Mouse (Mus musculus) embryonic facial prominence, embryonic 10.5 days (tissue): ENCODE measurements around the gene Phactr2. TPM values are rescaled to one million over a fixed set of nuclear protein-coding genes. Genes with fewer than 3 reads are reported as not detected.
A peak's percentile ranks its signal among the peaks of the same experiment; 100 is the strongest.

Experiments
- DNase-seq: peaks from one replicate; pipeline ENCODE4 v3.0.0-alpha.2; 2017; ENCODE audit warnings: low spot score
- H3K27ac ChIP-seq: fragments of 300-500 bp; sonication (generic); replicated peaks from 2 replicates; pipeline ENCODE4 v1.5.1; 2016; ENCODE audit warnings: mild to moderate bottlenecking
- H3K27me3 ChIP-seq: fragments of 300-500 bp; sonication (generic); replicated peaks from 2 replicates; pipeline ENCODE4 v1.6.1; 2016; ENCODE audit warnings: low read depth, mild to moderate bottlenecking; ENCODE audit not compliant: poor library complexity, severe bottlenecking
- H3K36me3 ChIP-seq: fragments of 300-500 bp; sonication (generic); replicated peaks from 2 replicates; pipeline ENCODE4 v1.6.1; 2016; ENCODE audit warnings: mild to moderate bottlenecking, moderate library complexity
- H3K4me1 ChIP-seq: fragments of 300-500 bp; sonication (generic); 2 replicates; pipeline ENCODE4 v1.6.1; 2016
- H3K4me3 ChIP-seq: fragments of 300-500 bp; sonication (generic); 2 replicates; pipeline ENCODE4 v1.5.1; 2016; ENCODE audit warnings: mild to moderate bottlenecking, moderate library complexity
- H3K9me3 ChIP-seq: fragments of 300-500 bp; sonication (generic); 2 replicates; pipeline ENCODE4 v1.6.1; 2016; ENCODE audit warnings: mild to moderate bottlenecking
- WGBS: fragments of 180-500 bp; shearing (Covaris S2); methylation state at CpG from one replicate; pipeline ENCODE4 v1.1.7; 2016; 5-methylcytosine and 5-hydroxymethylcytosine counted together
- polyA plus RNA-seq: library from polyadenylated mRNA; unstranded; fragments of >200 nt; fragmentation: Nextera tagmentation; extraction: Ambion mirVana; gene quantifications from 2 replicates; pipeline ENCODE4 v1.2.1, GENCODE M21; 2016

Phactr2 gene
- polyA plus RNA-seq, 1 experiment from 2014 or later = 18.3 TPM

GRCm38 (mm10) chr10:13335347-13335746 is 138.9 kb downstream of the Phactr2 start:
- 76% methylated on average over 6 of the region's 6 CpGs for WGBS
- Histone ChIP-seq H3K36me3 (no peaks in the 10 kb centered on the region), H3K4me3 (no peak overlapping the region), H3K9me3 (no peaks in the 10 kb centered on the region), H3K27me3 (no peaks in the 10 kb centered on the region), H3K4me1 (peaks cover 11% of the 10 kb centered on the region), H3K27ac (no peak overlapping the region)
- DNase-seq = no peak

- H3K27ac ChIP-seq = no peak overlapping the region
- H3K27me3 ChIP-seq = no peaks in the 10 kb centered on the region
- H3K36me3 ChIP-seq = no peaks in the 10 kb centered on the region
- no peak overlapping the region for H3K4me3 ChIP-seq
- H3K9me3 ChIP-seq = no peaks in the 10 kb centered on the region
- peaks cover 5% of the 10 kb centered on the region; the same call in 1 of the 2 replicates for H3K4me1 ChIP-seq
- DNase-seq = no peak
- WGBS = 86% methylated on average over 2 of the region's 2 CpGs
Measured at GRCm38 (mm10) chr10:13333781-13334180, 140.4 kb downstream of the Phactr2 start.

- Histone ChIP-seq H3K4me1 (peaks cover 5% of the 10 kb centered on the region; the same call in 1 of the 2 replicates), H3K9me3 (no peaks in the 10 kb centered on the region), H3K36me3 (no peaks in the 10 kb centered on the region), H3K27me3 (no peaks in the 10 kb centered on the region), H3K27ac (no peak overlapping the region), H3K4me3 (no peak overlapping the region)
- DNase-seq = no peak
- WGBS = 61% methylated on average over 2 of the region's 2 CpGs
Measured at GRCm38 (mm10) chr10:13332985-13333384, 141.2 kb downstream of the Phactr2 start.

GRCm38 (mm10) chr10:13331405-13332032 is 142.7 kb downstream of the Phactr2 start:
- 88% methylated on average over 4 of the region's 4 CpGs for WGBS

GRCm38 (mm10) chr10:13328602-13329001 is 145.6 kb downstream of the Phactr2 start:
- no peaks in the 10 kb centered on the region for H3K27me3 ChIP-seq

More at GRCm38 (mm10) chr10:13331405-13332032, 142.7 kb downstream of the Phactr2 start:
- no peak for DNase-seq
- Histone ChIP-seq H3K4me3 (no peak overlapping the region), H3K4me1 (peaks cover 5% of the 10 kb centered on the region; the same call in 1 of the 2 replicates), H3K36me3 (no peaks in the 10 kb centered on the region), H3K9me3 (no peaks in the 10 kb centered on the region), H3K27ac (no peak overlapping the region), H3K27me3 (no peaks in the 10 kb centered on the region)

GRCm38 (mm10) chr10:13326149-13326873 is 147.9 kb downstream of the Phactr2 start:
- Histone ChIP-seq H3K4me1 (peaks cover 38% of the 10 kb centered on the region), H3K4me3 (no peak overlapping the region), H3K27ac (no peak overlapping the region), H3K9me3 (no peaks in the 10 kb centered on the region), H3K27me3 (no peaks in the 10 kb centered on the region), H3K36me3 (no peaks in the 10 kb centered on the region)
- DNase-seq = no peak
- WGBS = 81% methylated on average over 14 of the region's 14 CpGs

More at GRCm38 (mm10) chr10:13328602-13329001, 145.6 kb downstream of the Phactr2 start:
- Histone ChIP-seq H3K27ac (no peak overlapping the region), H3K36me3 (no peaks in the 10 kb centered on the region), H3K4me3 (no peak overlapping the region), H3K9me3 (no peaks in the 10 kb centered on the region), H3K4me1 (peaks cover 20% of the 10 kb centered on the region)
- DNase-seq = no peak
- 68% methylated on average over 3 of the region's 3 CpGs for WGBS

- peak; percentile 86 for DNase-seq
- no peaks in the 10 kb centered on the region for H3K36me3 ChIP-seq
- H3K4me1 ChIP-seq = peaks cover 38% of the 10 kb centered on the region
- peak overlapping the region; percentile 94 for H3K27ac ChIP-seq
- peak overlapping the region; percentile 74 for H3K4me3 ChIP-seq
- no peaks in the 10 kb centered on the region for H3K9me3 ChIP-seq
- WGBS = 1% methylated on average over 62 of the region's 62 CpGs
- no peaks in the 10 kb centered on the region for H3K27me3 ChIP-seq
Measured at GRCm38 (mm10) chr10:13323806-13324411, 150.3 kb downstream of the Phactr2 start.

- peak overlapping the region; percentile 74 for H3K4me3 ChIP-seq
- no peaks in the 10 kb centered on the region for H3K9me3 ChIP-seq
- H3K4me1 ChIP-seq = peaks cover 38% of the 10 kb centered on the region
- no peaks in the 10 kb centered on the region for H3K27me3 ChIP-seq
- peak; percentile 44 for DNase-seq
- H3K27ac ChIP-seq = peak overlapping the region; percentile 94
- H3K36me3 ChIP-seq = no peaks in the 10 kb centered on the region
- WGBS = 29% methylated on average over 12 of the region's 12 CpGs
Measured at GRCm38 (mm10) chr10:13323139-13323805, 150.9 kb downstream of the Phactr2 start.

GRCm38 (mm10) chr10:13314999-13315398 is 159.2 kb downstream of the Phactr2 start:
- no peak for DNase-seq
- H3K36me3 ChIP-seq = no peaks in the 10 kb centered on the region
- H3K9me3 ChIP-seq = no peaks in the 10 kb centered on the region
- WGBS = 83% methylated on average over 5 of the region's 5 CpGs
- no peak overlapping the region for H3K4me3 ChIP-seq
- no peaks in the 10 kb centered on the region for H3K27me3 ChIP-seq
- H3K27ac ChIP-seq = no peak overlapping the region; the same call in 1 of the 2 replicates
- H3K4me1 ChIP-seq = peaks cover 31% of the 10 kb centered on the region

GRCm38 (mm10) chr10:13312576-13312975 is 161.6 kb downstream of the Phactr2 start:
- no peak for DNase-seq
- Histone ChIP-seq H3K4me3 (no peak overlapping the region), H3K4me1 (peaks cover 31% of the 10 kb centered on the region), H3K27me3 (no peaks in the 10 kb centered on the region), H3K27ac (no peak overlapping the region), H3K36me3 (no peaks in the 10 kb centered on the region), H3K9me3 (no peaks in the 10 kb centered on the region)
- WGBS = 61% methylated on average over 6 of the region's 6 CpGs

- Histone ChIP-seq H3K27me3 (no peaks in the 10 kb centered on the region), H3K27ac (peak overlapping the region; percentile 59; the same call in 1 of the 2 replicates), H3K4me1 (peaks cover 31% of the 10 kb centered on the region), H3K36me3 (no peaks in the 10 kb centered on the region), H3K9me3 (no peaks in the 10 kb centered on the region), H3K4me3 (no peak overlapping the region)
- WGBS = 66% methylated on average over 6 of the region's 6 CpGs
- no peak for DNase-seq
Measured at GRCm38 (mm10) chr10:13311612-13312011, 162.6 kb downstream of the Phactr2 start.

GRCm38 (mm10) chr10:13310075-13310474 is 164.1 kb downstream of the Phactr2 start:
- no peaks in the 10 kb centered on the region for H3K27me3 ChIP-seq
- H3K36me3 ChIP-seq = no peaks in the 10 kb centered on the region
- H3K9me3 ChIP-seq = no peaks in the 10 kb centered on the region
- H3K4me3 ChIP-seq = no peak overlapping the region
- WGBS = 73% methylated on average over 3 of the region's 3 CpGs
- no peak for DNase-seq
- no peak overlapping the region for H3K27ac ChIP-seq
- peaks cover 28% of the 10 kb centered on the region for H3K4me1 ChIP-seq
